Mouse (Mus musculus) small intestine, adult 2 months (tissue): Measurements from ENCODE around the gene Camkk2.

Experiments used
- CTCF ChIP-seq: fragments of 200-500 bp; IDR thresholded peaks from 2 replicates; pipeline ENCODE4 v1.5.1; 2012; ENCODE audit warnings: low read depth, mild to moderate bottlenecking, control low read depth, inconsistent platforms, low read length, moderate library complexity, mixed read lengths; ENCODE audit not compliant: insufficient replicate concordance, insufficient read length; ENCODE audit errors: extremely low read depth
- POLR2A ChIP-seq: fragments of 200-500 bp; IDR thresholded peaks from 2 replicates; pipeline ENCODE4 v1.6.1; 2012; ENCODE audit warnings: low read depth, mild to moderate bottlenecking, control low read depth, inconsistent platforms, low read length, moderate library complexity

- TF ChIP-seq POLR2A: no peak
- TF ChIP-seq CTCF: no peak
Observed at GRCm38 (mm10) chr5:122798557-122799378, 19.6 kb upstream of the Camkk2 start.
